In genomic region chr16:55887814-55888583, GRCm38 (mm10) we compare ENCODE assay signal across 9 mouse cellular contexts. TPM values are rescaled to one million over a fixed set of nuclear protein-coding genes. Genes with fewer than 3 reads are reported as not detected.
DNase-seq lines count a peak whose midpoint lies in the region; ATAC-seq lines count a peak whose summit lies in the region.
"Had no signal": no experiment of that assay in that cellular context is flagged by ENCODE, and none has a peak within 500 bp of the region (broad histone marks: within the 10 kb centered on the region; RNA-seq: fewer than 3 reads in every experiment).

No protein-coding gene starts in this region.

- no peak for DNase-seq in lung, postnatal 4 days
- peak; percentile 87 for DNase-seq in R1 (ENCODE audit: low read depth, low spot score)
- DNase-seq in splenic B cell, adult 2 months (ENCODE audit: low read depth, low spot score), result peak; percentile 71
- no peak for DNase-seq in heart, adult 9 months (ENCODE audit: low spot score in 2 of 2)
- no peak for DNase-seq in gastrocnemius, adult 8-10 months (ENCODE audit: low spot score in 2 of 2)
- DNase-seq in cerebellum, postnatal 25 days, result no peak
- DNase-seq: right cerebral cortex, postnatal 4 days had no signal

- no peaks in the 10 kb centered on the region for H3K4me1 ChIP-seq in lung, embryonic 16.5 days (replicated peaks; ENCODE audit: control insufficient read depth, insufficient read depth, low read length)

- H3K27me3 ChIP-seq in lung, embryonic 16.5 days (ENCODE audit: control insufficient read depth, insufficient read depth, low read depth, low read length), result no peaks in the 10 kb centered on the region
- no peaks in the 10 kb centered on the region for H3K27me3 ChIP-seq in splenic B cell, adult 2 months (ENCODE audit: control insufficient read depth, insufficient read depth, low read length, poor library complexity, severe bottlenecking)

- H3K27ac ChIP-seq in lung, embryonic 16.5 days (ENCODE audit: low read length), result no peak overlapping the region

- no peak overlapping the region for H3K4me3 ChIP-seq in lung, embryonic 16.5 days (ENCODE audit: low read length)

- 58% methylated on average over 7 of the region's 7 CpGs for WGBS in lung, embryonic 16.5 days

- H3K9me3 ChIP-seq in lung, embryonic 16.5 days (ENCODE audit: control insufficient read depth, low read length), result no peaks in the 10 kb centered on the region

- 0 out of 2 replicates have a peak, but pooled peaks have one; percentile 20 for ATAC-seq in lung, embryonic 16.5 days (ENCODE audit: low read depth)
- peak; percentile 89 for ATAC-seq in granulocyte monocyte progenitor cell, adult 5-6 weeks (replicated peaks; ENCODE audit: poor library complexity, severe bottlenecking)

- H3K36me3 ChIP-seq in lung, embryonic 16.5 days (ENCODE audit: control insufficient read depth, insufficient read depth, low read length), result no peaks in the 10 kb centered on the region; the same call in 1 of the 2 replicates
- H3K36me3 ChIP-seq in splenic B cell, adult 2 months (ENCODE audit: control insufficient read depth, insufficient read depth, low read length, poor library complexity, severe bottlenecking), result peaks cover 10% of the 10 kb centered on the region

- H3K4me2 ChIP-seq in lung, embryonic 16.5 days (ENCODE audit: low read depth, low read length), result no peak overlapping the region

- no peak overlapping the region for H3K9ac ChIP-seq in lung, embryonic 16.5 days (ENCODE audit: low read length)

RNA-seq across cellular contexts. Expression of gene Nxpe3, which starts 7.1 kb away (rescaled TPM):
- polyA plus RNA-seq in lung, embryonic 16.5 days (2015; fragmentation: Nextera tagmentation; extraction: Ambion mirVana), result 0.99 and 1.1 TPM in 2 replicates
- total RNA-seq in granulocyte monocyte progenitor cell, adult 5-6 weeks (2014; fragmentation: Nextera tagmentation), result 4.9 and 7.3 TPM in 2 replicates
- total RNA-seq in granulocyte monocyte progenitor cell, adult 5-6 weeks (2017), result 4.2 and 6.1 TPM in 2 replicates
- under 1 TPM; 0.27 to 0.70 (median 0.38) TPM for total RNA-seq in gastrocnemius, adult 8-10 months (2022)

RNA-seq across cellular contexts. Expression of gene Cep97, which starts 46.7 kb away (rescaled TPM):
- 9.8 and 11.0 TPM in 2 replicates for polyA plus RNA-seq in lung, embryonic 16.5 days (2015; fragmentation: Nextera tagmentation; extraction: Ambion mirVana)
- 15.2 and 16.5 TPM in 2 replicates for total RNA-seq in granulocyte monocyte progenitor cell, adult 5-6 weeks (2014; fragmentation: Nextera tagmentation)
- total RNA-seq in granulocyte monocyte progenitor cell, adult 5-6 weeks (2017), result 17.0 and 25.5 TPM in 2 replicates
- total RNA-seq in gastrocnemius, adult 8-10 months (2022), result 1 to 10 TPM; 4.3 to 7.2 (median 5.5) TPM

RNA-seq across cellular contexts. Expression of gene Nfkbiz, which starts 49.3 kb away (rescaled TPM):
- polyA plus RNA-seq in lung, embryonic 16.5 days (2015; fragmentation: Nextera tagmentation; extraction: Ambion mirVana), result 10.4 and 11.0 TPM in 2 replicates
- 3.4 and 5.0 TPM in 2 replicates for total RNA-seq in granulocyte monocyte progenitor cell, adult 5-6 weeks (2014; fragmentation: Nextera tagmentation)
- 16.2 and 16.4 TPM in 2 replicates for total RNA-seq in granulocyte monocyte progenitor cell, adult 5-6 weeks (2017)
- 1 to 10 TPM in 2 of 4 experiments, under 1 TPM in 2; 0.61 to 1.1 (median 0.93) TPM for total RNA-seq in gastrocnemius, adult 8-10 months (2022)

Comparison
In these comparisons a context has a peak if more than half of its experiments do, and no peak if none do; other contexts are left out.
1. DNase-seq: peak in R1 (single experiment) and splenic B cell, adult 2 months (single experiment); none in lung, postnatal 4 days (0 of 2), heart, adult 9 months (0 of 2), gastrocnemius, adult 8-10 months (0 of 2) and cerebellum, postnatal 25 days (0 of 2).